Mouse (Mus musculus) forebrain, embryonic 15.5 days (tissue): ENCODE data around the gene Clta. TPM values are rescaled to one million over a fixed set of nuclear protein-coding genes. Genes with fewer than 3 reads are reported as not detected.

Experiments used
- ATAC-seq: fragments of 200-750 bp; cut with Nextera tagmentation; replicated peaks from 2 replicates; pipeline ENCODE4 v1.8.0; 2017; ENCODE audit warnings: mild to moderate bottlenecking, moderate TSS enrichment, moderate library complexity
- H3K27ac ChIP-seq: fragments of 300-500 bp; sonication (generic); replicated peaks from 2 replicates; pipeline ENCODE4 v1.5.1; 2015; ENCODE audit warnings: mild to moderate bottlenecking, inconsistent platforms
- H3K27me3 ChIP-seq: fragments of 300-500 bp; sonication (generic); 2 replicates; pipeline ENCODE4 v1.6.1; 2015; ENCODE audit warnings: inconsistent platforms
- H3K36me3 ChIP-seq: fragments of 300-500 bp; sonication (generic); 2 replicates; pipeline ENCODE4 v1.6.1; 2015; ENCODE audit warnings: mild to moderate bottlenecking, inconsistent platforms
- H3K4me1 ChIP-seq: fragments of 300-500 bp; sonication (generic); 2 replicates; pipeline ENCODE4 v1.6.1; 2015; ENCODE audit warnings: inconsistent platforms
- H3K4me2 ChIP-seq: fragments of 300-500 bp; sonication (generic); replicated peaks from 2 replicates; pipeline ENCODE4 v1.6.1; 2015; ENCODE audit warnings: mild to moderate bottlenecking, inconsistent platforms
- H3K4me3 ChIP-seq: fragments of 300-500 bp; sonication (generic); 2 replicates; pipeline ENCODE4 v1.5.1; 2015; ENCODE audit warnings: mild to moderate bottlenecking, inconsistent platforms
- H3K9ac ChIP-seq: fragments of 300-500 bp; sonication (generic); replicated peaks from 2 replicates; pipeline ENCODE4 v1.6.1; 2015; ENCODE audit warnings: mild to moderate bottlenecking, inconsistent platforms
- H3K9me3 ChIP-seq: fragments of 300-500 bp; sonication (generic); 2 replicates; pipeline ENCODE4 v1.6.1; 2016; ENCODE audit warnings: inconsistent platforms
- WGBS: fragments of 180-500 bp; shearing (Covaris S2); methylation state at CpG from one replicate; pipeline ENCODE4 v1.1.7; 2015; ENCODE audit warnings: mixed read lengths; 5-methylcytosine and 5-hydroxymethylcytosine counted together
- polyA plus RNA-seq: library from polyadenylated mRNA; unstranded; fragments of >200 nt; fragmentation: Nextera tagmentation; extraction: Ambion mirVana; gene quantifications from 2 replicates; pipeline ENCODE4 v1.2.1, GENCODE M21; 2015

Clta gene
- polyA plus RNA-seq, 1 experiment from 2014 or later = 309 TPM

DNA sequence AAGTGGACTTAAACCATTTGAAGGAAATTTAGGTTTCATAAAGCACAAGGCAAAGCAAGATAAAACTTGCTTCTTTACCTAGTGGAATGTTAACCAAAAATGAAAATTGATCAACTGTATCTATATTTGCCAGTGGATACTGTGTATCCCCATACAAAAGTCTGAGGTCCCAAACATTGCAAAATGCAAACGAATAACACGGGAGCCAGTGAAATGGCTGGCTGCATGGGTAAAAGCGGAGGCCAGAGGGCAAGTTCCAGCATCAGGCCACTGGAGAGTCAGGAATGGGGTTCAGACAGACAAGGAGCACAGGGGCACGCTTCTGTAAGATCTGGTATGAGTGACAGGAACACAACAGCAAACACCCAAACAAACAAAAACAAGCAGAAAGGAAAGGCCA, 66.4 kb downstream of the Clta start:
- Histone ChIP-seq H3K9me3 (no peaks in the 10 kb centered on the region), H3K9ac (no peak overlapping the region), H3K36me3 (no peaks in the 10 kb centered on the region), H3K27ac (no peak overlapping the region), H3K4me2 (no peak overlapping the region), H3K4me3 (no peak overlapping the region), H3K4me1 (peaks cover 20% of the 10 kb centered on the region), H3K27me3 (no peaks in the 10 kb centered on the region)
- 66% methylated on average over 4 of the region's 4 CpGs for WGBS
- no peak for ATAC-seq

DNA sequence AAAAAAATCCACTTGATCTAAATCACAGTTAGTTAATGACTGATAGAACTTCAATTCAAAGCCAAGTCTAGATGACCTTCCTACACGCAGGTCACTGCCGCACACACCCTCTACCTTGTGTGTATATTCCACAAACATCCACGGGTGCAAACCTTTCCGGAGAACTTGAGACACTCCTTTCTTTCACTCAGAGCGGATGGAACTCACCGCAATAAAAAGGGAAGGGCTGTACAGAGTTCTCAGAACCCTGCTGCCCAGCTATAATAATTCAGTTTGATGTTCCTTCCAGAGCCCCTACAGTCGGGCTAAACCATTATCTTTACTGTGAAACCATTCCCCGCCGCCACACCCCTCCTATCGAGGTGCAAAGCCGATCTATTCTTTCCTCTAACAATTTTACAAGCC, 67.5 kb downstream of the Clta start:
- Histone ChIP-seq H3K4me1 (peaks cover 19% of the 10 kb centered on the region), H3K36me3 (no peaks in the 10 kb centered on the region), H3K4me3 (peak overlapping the region; percentile 86), H3K9ac (peak overlapping the region; percentile 84), H3K9me3 (no peaks in the 10 kb centered on the region), H3K27ac (peak overlapping the region; percentile 74), H3K4me2 (peak overlapping the region; percentile 69), H3K27me3 (no peaks in the 10 kb centered on the region)
- WGBS = 14% methylated on average over 11 of the region's 11 CpGs
- ATAC-seq = peak; percentile 36

DNA sequence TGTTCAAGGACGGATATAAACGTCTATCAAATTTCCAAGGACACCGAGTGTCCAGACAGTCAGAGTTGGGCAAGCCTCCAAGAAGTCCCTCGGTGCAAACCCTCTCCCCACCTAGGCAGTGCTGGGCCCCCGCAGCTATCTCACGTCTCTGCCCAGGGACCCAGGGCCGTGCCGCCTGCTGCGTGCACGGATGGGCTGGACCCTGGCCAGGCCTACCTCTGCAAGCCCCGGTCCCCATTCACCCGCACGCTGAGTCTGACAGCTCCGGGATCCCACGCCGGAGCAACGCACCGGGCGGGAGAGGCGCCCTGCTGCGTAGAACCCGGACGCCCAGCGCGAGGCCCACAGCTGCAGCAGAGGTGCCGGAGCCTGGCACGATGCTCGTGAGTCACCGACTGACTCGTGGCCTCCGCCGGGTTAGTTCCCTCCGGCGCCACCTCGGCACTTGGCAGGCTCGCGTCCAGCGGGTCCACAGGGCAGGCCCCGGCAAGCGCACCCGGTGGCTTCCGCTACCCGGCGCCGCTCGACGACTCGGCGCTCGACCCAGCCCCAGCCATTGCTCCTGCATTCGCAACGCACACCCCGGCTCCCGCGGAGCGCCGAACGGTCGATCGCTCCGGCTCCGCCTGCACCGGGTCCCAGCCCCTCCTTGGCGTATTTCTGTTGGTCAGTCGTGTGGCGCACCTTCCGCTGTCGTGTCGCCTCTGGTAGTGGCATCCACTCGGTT, 68.1 kb downstream of the Clta start:
- H3K36me3 ChIP-seq = no peaks in the 10 kb centered on the region
- ATAC-seq = peak; percentile 98
- no peaks in the 10 kb centered on the region for H3K27me3 ChIP-seq
- H3K9ac ChIP-seq = peak overlapping the region; percentile 84
- H3K9me3 ChIP-seq = no peaks in the 10 kb centered on the region
- peak overlapping the region; percentile 69 for H3K4me2 ChIP-seq
- WGBS = under 1% methylated on average over 70 of the region's 70 CpGs
- peaks cover 19% of the 10 kb centered on the region for H3K4me1 ChIP-seq
- peak overlapping the region; percentile 74 for H3K27ac ChIP-seq
- peak overlapping the region; percentile 86 for H3K4me3 ChIP-seq

DNA sequence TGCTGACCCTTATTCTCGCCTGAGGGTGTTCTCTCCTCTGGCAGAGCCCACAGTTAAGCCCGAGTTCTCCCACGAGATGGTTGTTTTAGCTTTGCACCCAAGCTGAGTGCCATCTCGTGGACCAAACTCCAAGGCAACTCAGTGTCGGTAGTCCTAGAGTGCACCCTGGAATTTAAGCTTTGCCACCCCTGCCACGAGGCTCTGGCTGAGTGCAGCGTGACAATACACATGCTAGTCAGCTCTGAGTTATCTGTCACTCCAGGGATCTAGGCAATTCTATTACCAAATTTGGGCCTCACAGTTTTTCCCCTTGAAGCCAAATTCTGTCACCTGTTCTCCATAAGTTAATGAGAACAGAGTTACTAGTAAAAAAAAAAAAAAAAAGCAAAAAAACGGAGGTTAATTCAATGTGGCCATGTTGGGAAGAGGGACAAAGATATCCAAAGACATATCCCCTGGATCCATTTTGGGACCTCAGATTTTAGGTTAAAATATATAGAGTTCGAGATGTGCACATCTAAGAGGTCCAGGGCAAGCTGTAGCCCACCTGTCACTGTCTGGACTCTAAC, 68.7 kb downstream of the Clta start:
- H3K36me3 ChIP-seq = no peaks in the 10 kb centered on the region
- H3K9me3 ChIP-seq = no peaks in the 10 kb centered on the region
- ATAC-seq = peak; percentile 71
- 8% methylated on average over 9 of the region's 9 CpGs for WGBS
- peak overlapping the region; percentile 84 for H3K9ac ChIP-seq
- peak overlapping the region; percentile 74; the same call in 1 of the 2 replicates for H3K27ac ChIP-seq
- H3K4me2 ChIP-seq = peak overlapping the region; percentile 69
- no peaks in the 10 kb centered on the region for H3K27me3 ChIP-seq
- peak overlapping the region; percentile 86 for H3K4me3 ChIP-seq
- peaks cover 19% of the 10 kb centered on the region for H3K4me1 ChIP-seq

DNA sequence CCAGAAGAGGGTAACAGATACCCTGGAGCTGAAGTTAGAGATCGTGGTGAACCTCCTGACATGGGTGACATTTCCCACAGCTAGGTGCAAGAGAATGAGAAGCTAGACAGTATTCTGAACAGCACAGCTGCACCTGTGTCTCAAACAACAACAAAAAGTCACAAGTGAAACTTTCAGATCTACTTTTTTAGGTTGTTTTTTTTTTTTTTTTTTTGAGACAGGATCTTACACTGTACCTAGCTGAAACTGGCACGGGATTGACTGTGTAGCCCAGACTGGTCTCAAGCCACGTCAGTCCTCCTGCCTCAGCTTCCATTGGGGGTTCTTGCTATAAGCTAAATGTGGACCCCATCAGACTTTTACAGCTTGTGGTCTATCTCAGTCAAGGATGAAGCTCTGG, 69.5 kb downstream of the Clta start:
- no peaks in the 10 kb centered on the region for H3K36me3 ChIP-seq
- peaks cover 19% of the 10 kb centered on the region for H3K4me1 ChIP-seq
- WGBS = 90% methylated on average over 3 of the region's 3 CpGs
- H3K9ac ChIP-seq = no peak overlapping the region
- H3K27ac ChIP-seq = no peak overlapping the region
- H3K27me3 ChIP-seq = no peaks in the 10 kb centered on the region
- no peak for ATAC-seq
- H3K4me3 ChIP-seq = no peak overlapping the region
- no peaks in the 10 kb centered on the region for H3K9me3 ChIP-seq
- H3K4me2 ChIP-seq = no peak overlapping the region

DNA sequence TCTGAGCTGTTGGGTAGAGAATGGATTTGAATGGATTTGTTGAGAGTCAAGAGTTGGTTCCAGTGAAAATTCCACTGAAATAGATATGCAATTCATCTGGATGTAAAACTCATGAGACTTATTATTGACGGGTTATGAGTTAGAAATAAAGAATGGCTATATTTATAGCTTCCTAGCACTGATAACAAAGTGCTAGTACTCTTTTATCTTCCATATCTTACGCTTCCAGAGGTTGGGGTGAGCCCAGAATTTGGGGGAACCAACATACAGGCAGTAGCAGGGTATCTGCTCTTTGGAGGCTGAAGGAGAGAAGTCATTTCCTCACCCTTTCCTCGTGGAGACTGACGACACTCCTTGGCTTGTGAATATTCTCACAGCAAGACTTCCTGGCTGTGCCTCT, 70.2 kb downstream of the Clta start:
- H3K4me2 ChIP-seq = no peak overlapping the region
- 86% methylated on average over 4 of the region's 4 CpGs for WGBS
- ATAC-seq = no peak
- H3K4me1 ChIP-seq = peaks cover 19% of the 10 kb centered on the region
- no peak overlapping the region for H3K4me3 ChIP-seq
- H3K9me3 ChIP-seq = no peaks in the 10 kb centered on the region
- no peak overlapping the region for H3K27ac ChIP-seq
- H3K27me3 ChIP-seq = no peaks in the 10 kb centered on the region
- H3K36me3 ChIP-seq = no peaks in the 10 kb centered on the region
- no peak overlapping the region for H3K9ac ChIP-seq

DNA sequence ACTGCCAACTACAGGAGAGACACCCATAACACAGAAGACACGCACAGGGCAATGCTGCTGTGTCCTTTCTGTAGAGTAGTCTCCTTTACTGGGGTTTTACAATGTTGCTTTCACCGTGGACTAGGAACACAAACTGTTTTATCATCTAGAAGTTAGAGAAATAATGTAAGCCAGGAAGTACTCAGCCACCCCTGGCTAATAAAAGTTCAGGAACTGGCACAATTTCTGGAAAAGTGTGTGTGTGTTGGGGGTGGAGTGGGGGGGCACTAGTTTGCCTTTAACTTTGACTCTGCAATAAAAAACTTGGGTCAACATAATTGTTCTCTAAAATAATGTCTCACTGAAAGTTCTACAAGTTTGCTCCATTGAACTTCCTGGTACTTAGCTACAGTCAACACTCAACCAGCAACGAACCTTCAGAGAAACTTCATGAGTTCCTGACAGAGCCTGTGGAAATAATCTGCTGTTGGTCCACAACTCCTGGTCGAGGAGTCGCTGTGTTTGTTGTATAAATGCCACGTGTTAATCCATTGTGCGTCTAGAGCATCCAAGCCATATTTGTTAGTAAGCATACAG, 74.2 kb downstream of the Clta start:
- WGBS = 92% methylated on average over 7 of the region's 7 CpGs
- no peaks in the 10 kb centered on the region for H3K36me3 ChIP-seq
- H3K27ac ChIP-seq = no peak overlapping the region
- no peak overlapping the region for H3K4me2 ChIP-seq
- H3K4me3 ChIP-seq = no peak overlapping the region
- no peak for ATAC-seq
- H3K27me3 ChIP-seq = no peaks in the 10 kb centered on the region
- no peaks in the 10 kb centered on the region; the same call in 1 of the 2 replicates for H3K4me1 ChIP-seq
- H3K9ac ChIP-seq = no peak overlapping the region
- H3K9me3 ChIP-seq = no peaks in the 10 kb centered on the region

Other genes with a start within 250 kb of the Clta start
- gene Olfr159, start 233.4 kb upstream of the Clta start, polyA plus RNA-seq = not detected in 2 replicates
- not detected in 2 replicates for gene Olfr156, start 180.6 kb upstream of the Clta start, polyA plus RNA-seq
- gene Olfr157, start 164.3 kb upstream of the Clta start, polyA plus RNA-seq = not detected in 2 replicates
- gene Olfr155, start 152.9 kb upstream of the Clta start, polyA plus RNA-seq = not detected in 2 replicates
- gene Reck, start 128.9 kb upstream of the Clta start, polyA plus RNA-seq = 4.1 and 4.4 TPM in 2 replicates
- gene Glipr2, start 47.1 kb upstream of the Clta start, polyA plus RNA-seq = 29.7 and 30.0 TPM in 2 replicates
- not detected in 2 replicates for gene Ccin, start 21.0 kb upstream of the Clta start, polyA plus RNA-seq
- 24.6 and 26.3 TPM in 2 replicates for gene Gne, start 79.7 kb downstream of the Clta start, polyA plus RNA-seq
- 40.7 and 43.9 TPM in 2 replicates for gene Rnf38, start 229.3 kb downstream of the Clta start, polyA plus RNA-seq